Mouse (Mus musculus) myocyte (in vitro differentiated cells): ENCODE measurements around the gene Meiob.

Experiments
- E2F4 ChIP-seq: IDR thresholded peaks from one replicate; pipeline ENCODE4 v1.6.1; 2011; ENCODE audit warnings: mild to moderate bottlenecking, control low read depth, moderate library complexity; ENCODE audit not compliant: insufficient read depth
- POLR2A ChIP-seq: IDR thresholded peaks from one replicate; pipeline ENCODE4 v1.6.1; 2011; ENCODE audit warnings: low read depth, mild to moderate bottlenecking, control low read depth, moderate library complexity; ENCODE audit not compliant: insufficient read length
- SRF ChIP-seq: IDR thresholded peaks from one replicate; pipeline ENCODE4 v1.6.1; 2011; ENCODE audit warnings: low read depth; ENCODE audit not compliant: control insufficient read depth, insufficient read length
- USF1 ChIP-seq: IDR thresholded peaks from one replicate; pipeline ENCODE4 v1.6.1; 2011; ENCODE audit warnings: low read depth, mild to moderate bottlenecking, control low read depth, moderate library complexity

DNA sequence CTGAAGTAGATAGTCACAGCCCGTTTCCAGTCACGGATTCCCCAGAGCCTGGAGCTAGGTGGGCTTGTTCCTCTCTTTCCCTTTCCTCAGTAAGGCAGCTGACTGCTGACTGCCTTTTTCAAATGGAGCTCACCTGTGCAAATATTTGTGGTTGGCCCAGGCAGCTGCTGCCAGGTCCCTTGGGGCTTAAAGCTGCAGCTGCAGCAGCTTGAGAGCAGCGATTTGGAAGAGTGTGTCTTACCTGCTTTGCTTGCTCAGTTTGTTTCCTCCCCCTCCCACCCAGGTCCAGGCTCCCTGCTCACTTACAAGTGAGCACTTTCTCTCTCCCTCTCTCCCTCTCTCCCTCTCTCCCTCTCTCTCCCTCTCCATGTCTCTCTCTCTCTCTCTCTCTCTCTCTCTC lies 34.9 kb upstream of the Meiob start:
- TF ChIP-seq E2F4 (no peak), POLR2A (no peak), SRF (no peak), USF1 (no peak)
